8 mouse cellular contexts compared by ENCODE assay signal in genomic region chr2:160887859-160888258, GRCm38 (mm10). TPM values are rescaled to one million over a fixed set of nuclear protein-coding genes. Genes with fewer than 3 reads are reported as not detected.
DNase-seq lines count a peak whose midpoint lies in the region; ATAC-seq and TF ChIP-seq lines count a peak whose summit lies in the region.

No protein-coding gene starts in this region.

- TF ChIP-seq POLR2A in MEL (IDR thresholded peaks at IDR 0.05; ENCODE audit: control insufficient read depth in 1 of 2, insufficient read depth in 1 of 2, low read depth in 1 of 2, low read length in 2 of 2, poor library complexity in 1 of 2), result no peak
- no peak for TF ChIP-seq POLR2A in olfactory bulb, adult 2 months (IDR thresholded peaks at IDR 0.05; ENCODE audit: insufficient read depth, low read depth, low read length)

- DNase-seq in A20 (ENCODE audit: low read depth, low spot score), result peak; percentile 55
- DNase-seq in MEL (ENCODE audit: low read depth, low spot score), result no peak
- DNase-seq in left cerebral cortex, postnatal 10 days (ENCODE audit: extremely low spot score in 1 of 2, low spot score in 2 of 2), result no peak
- no peak for DNase-seq in left cerebral cortex, adult 18-20 months (ENCODE audit: low spot score in 2 of 2)

- no peaks in the 10 kb centered on the region for H3K9me3 ChIP-seq in MEL (replicated peaks; ENCODE audit: insufficient read depth, low read length)
- no peaks in the 10 kb centered on the region for H3K9me3 ChIP-seq in embryonic facial prominence, embryonic 15.5 days (replicated peaks)
- H3K9me3 ChIP-seq in intestine, embryonic 15.5 days, result no peaks in the 10 kb centered on the region
- H3K9me3 ChIP-seq in liver, embryonic 16.5 days (replicated peaks; ENCODE audit: control insufficient read depth, low read length), result no peaks in the 10 kb centered on the region

- intact Hi-C loops in left cerebral cortex, postnatal 10 days (cut with DNase I), result loop anchor here (5.0 to 10.0 kb wide), 2 partner anchors 123 to 286 kb away; no protein-coding TSS in a partner anchor

- TF ChIP-seq RAD21 in MEL (IDR thresholded peaks at IDR 0.05; ENCODE audit: low read depth, low read length), result no peak

- under 1% methylated on average over 26 of the region's 26 CpGs for WGBS in embryonic facial prominence, embryonic 15.5 days
- under 1% methylated on average over 26 of the region's 26 CpGs for WGBS in intestine, embryonic 15.5 days
- 2% methylated on average over 26 of the region's 26 CpGs for WGBS in liver, embryonic 16.5 days (ENCODE audit: insufficient replicate concordance)
- 2% methylated on average over 26 of the region's 26 CpGs for WGBS in olfactory bulb, adult 2 months

- H3K4me2 ChIP-seq in embryonic facial prominence, embryonic 15.5 days (replicated peaks), result peak overlapping the region; percentile 90
- H3K4me2 ChIP-seq in intestine, embryonic 15.5 days (replicated peaks), result peak overlapping the region; percentile 91
- peak overlapping the region; percentile 64 for H3K4me2 ChIP-seq in liver, embryonic 16.5 days (ENCODE audit: low read depth, low read length)

- TF ChIP-seq CTCF in MEL (IDR thresholded peaks at IDR 0.05 in 2 of 3, conservative IDR thresholded peaks at IDR 0.05 in 1 of 3; ENCODE audit: control insufficient read depth in 1 of 3, insufficient read depth in 1 of 3, low read depth in 2 of 3, low read length in 3 of 3, poor library complexity in 1 of 3, severe bottlenecking in 1 of 3), result no peak
- no peak for TF ChIP-seq CTCF in olfactory bulb, adult 2 months (IDR thresholded peaks at IDR 0.05; ENCODE audit: insufficient read depth, low read depth, low read length)

- no peaks in the 10 kb centered on the region; a peak in 1 of 4 replicates for H3K4me1 ChIP-seq in MEL (ENCODE audit: control insufficient read depth in 1 of 2, insufficient read depth in 2 of 2, low read length in 2 of 2)
- H3K4me1 ChIP-seq in embryonic facial prominence, embryonic 15.5 days, result peaks cover 8% of the 10 kb centered on the region
- peaks cover 6% of the 10 kb centered on the region; the same call in 1 of the 2 replicates for H3K4me1 ChIP-seq in intestine, embryonic 15.5 days (replicated peaks)
- peaks cover 6% of the 10 kb centered on the region for H3K4me1 ChIP-seq in liver, embryonic 16.5 days (ENCODE audit: control insufficient read depth, low read depth, low read length)
- peaks cover 5% of the 10 kb centered on the region for H3K4me1 ChIP-seq in olfactory bulb, adult 2 months (ENCODE audit: control insufficient read depth, insufficient read depth, low read length)

- H3K4me3 ChIP-seq in MEL (ENCODE audit: control insufficient read depth in 1 of 2, insufficient read depth in 1 of 2, low read depth in 2 of 2, low read length in 2 of 2), result peak overlapping the region; percentile 17 to 41; a peak in 3 of 4 replicates
- H3K4me3 ChIP-seq in embryonic facial prominence, embryonic 15.5 days (replicated peaks), result peak overlapping the region; percentile 47
- H3K4me3 ChIP-seq in intestine, embryonic 15.5 days (replicated peaks), result peak overlapping the region; percentile 47
- H3K4me3 ChIP-seq in liver, embryonic 16.5 days (ENCODE audit: low read depth, low read length), result peak overlapping the region; percentile 52
- H3K4me3 ChIP-seq in olfactory bulb, adult 2 months (ENCODE audit: insufficient read depth, low read depth, low read length), result peak overlapping the region; percentile 25

- TF ChIP-seq EP300 in MEL (IDR thresholded peaks at IDR 0.05; ENCODE audit: low read depth in 1 of 2, low read length in 2 of 2), result no peak

- H3K27ac ChIP-seq in MEL (ENCODE audit: control insufficient read depth, low read depth, low read length), result no peak overlapping the region
- no peak overlapping the region for H3K27ac ChIP-seq in embryonic facial prominence, embryonic 15.5 days (replicated peaks)
- H3K27ac ChIP-seq in intestine, embryonic 15.5 days, result peak overlapping the region; percentile 71
- H3K27ac ChIP-seq in liver, embryonic 16.5 days (ENCODE audit: low read length), result no peak overlapping the region
- no peak overlapping the region for H3K27ac ChIP-seq in olfactory bulb, adult 2 months (ENCODE audit: insufficient read depth, low read depth, low read length)

- H3K36me3 ChIP-seq in MEL (ENCODE audit: control insufficient read depth in 1 of 2, insufficient read depth in 2 of 2, low read length in 2 of 2), result no peaks in the 10 kb centered on the region
- H3K36me3 ChIP-seq in embryonic facial prominence, embryonic 15.5 days, result no peaks in the 10 kb centered on the region
- H3K36me3 ChIP-seq in intestine, embryonic 15.5 days, result no peaks in the 10 kb centered on the region
- no peaks in the 10 kb centered on the region for H3K36me3 ChIP-seq in liver, embryonic 16.5 days (ENCODE audit: control insufficient read depth, insufficient read depth)

- peak overlapping the region; percentile 1; the same call in 1 of the 2 replicates for H3K9ac ChIP-seq in MEL (ENCODE audit: control insufficient read depth, low read depth, low read length, poor library complexity, severe bottlenecking)
- H3K9ac ChIP-seq in embryonic facial prominence, embryonic 15.5 days, result peak overlapping the region; percentile 37
- peak overlapping the region; percentile 45 for H3K9ac ChIP-seq in intestine, embryonic 15.5 days
- H3K9ac ChIP-seq in liver, embryonic 16.5 days (ENCODE audit: low read depth, low read length), result peak overlapping the region; percentile 14; the same call in 1 of the 2 replicates

- ATAC-seq in embryonic facial prominence, embryonic 15.5 days (ENCODE audit: insufficient number of reproducible peaks, low FRiP score, low TSS enrichment, low read depth), result peak; percentile 72
- peak; percentile 96 for ATAC-seq in intestine, embryonic 15.5 days
- ATAC-seq in liver, embryonic 16.5 days (ENCODE audit: low read depth), result peak; percentile 83

- H3K79me2 ChIP-seq in MEL (ENCODE audit: control insufficient read depth, insufficient read depth, low read length, poor library complexity), result no peaks in the 10 kb centered on the region

- no peaks in the 10 kb centered on the region for H3K27me3 ChIP-seq in MEL (ENCODE audit: control insufficient read depth in 1 of 2, insufficient read depth in 2 of 2, low read length in 2 of 2)
- no peaks in the 10 kb centered on the region; the same call in 1 of the 2 replicates for H3K27me3 ChIP-seq in embryonic facial prominence, embryonic 15.5 days
- no peaks in the 10 kb centered on the region for H3K27me3 ChIP-seq in intestine, embryonic 15.5 days (replicated peaks)
- H3K27me3 ChIP-seq in liver, embryonic 16.5 days (ENCODE audit: control insufficient read depth, insufficient read depth, low read depth, low read length), result no peaks in the 10 kb centered on the region

TF ChIP-seq in MEL, 35 proteins besides CTCF, POLR2A, EP300 and RAD21 (continues in another document):
- TF ChIP-seq USF1 (IDR thresholded peaks at IDR 0.05; ENCODE audit: low read depth, low read length) (no peak), ZNF384 (IDR thresholded peaks at IDR 0.05; ENCODE audit: low read depth, low read length) (no peak), ZKSCAN1 (IDR thresholded peaks at IDR 0.05; ENCODE audit: low read depth, low read length) (no peak), USF2 (IDR thresholded peaks at IDR 0.05; ENCODE audit: borderline replicate concordance in 1 of 2, insufficient read depth in 1 of 2, low read depth in 1 of 2, low read length in 2 of 2) (no peak), SIN3A (IDR thresholded peaks at IDR 0.05; ENCODE audit: low read length) (no peak), POLR2AphosphoS5 (IDR thresholded peaks at IDR 0.05; ENCODE audit: borderline replicate concordance, low read depth, low read length) (no peak), TBP (IDR thresholded peaks at IDR 0.05; ENCODE audit: low read depth, low read length) (no peak), E2F4 (IDR thresholded peaks at IDR 0.05; ENCODE audit: borderline replicate concordance, low read depth, low read length) (no peak)

RNA-seq across cellular contexts. Expression of gene Lpin3, which starts 7.4 kb away (rescaled TPM):
- total RNA-seq in MEL (2012; rRNA removed), result 0.07 and 0.08 TPM in 2 replicates
- polyA plus RNA-seq in MEL (2012; ENCODE audit: insufficient read depth in 1 of 2, insufficient read length in 2 of 2, low read depth in 1 of 2, low replicate concordance in 2 of 2, missing spikeins in 1 of 2), result under 1 TPM in 1 of 2 experiments, not detected in 1; 0.17 TPM
- polyA plus RNA-seq in embryonic facial prominence, embryonic 15.5 days (2015; fragmentation: Nextera tagmentation; extraction: Ambion mirVana), result 4.7 and 5.1 TPM in 2 replicates
- 7.6 and 9.7 TPM in 2 replicates for polyA plus RNA-seq in intestine, embryonic 15.5 days (2015; fragmentation: Nextera tagmentation; extraction: Ambion mirVana)
- polyA plus RNA-seq in liver, embryonic 16.5 days (2015; fragmentation: Nextera tagmentation; extraction: Ambion mirVana), result 0.52 and 0.65 TPM in 2 replicates
- polyA plus RNA-seq in olfactory bulb, adult 2 months (2012; ENCODE audit: insufficient read depth, insufficient read length, low replicate concordance, missing spikeins), result not detected in 2 replicates
- under 1 TPM; 0.34 to 0.36 TPM for total RNA-seq in left cerebral cortex, postnatal 10 days (2021)
- under 1 TPM; 0.53 to 0.87 TPM for total RNA-seq in left cerebral cortex, adult 18-20 months (2021)

RNA-seq across cellular contexts. Expression of gene Zhx3, which starts 15.1 kb away (rescaled TPM):
- 4.4 and 5.3 TPM in 2 replicates for total RNA-seq in MEL (2012; rRNA removed)
- 1 to 10 TPM in 1 of 2 experiments, not detected in 1; 4.8 TPM for polyA plus RNA-seq in MEL (2012; ENCODE audit: insufficient read depth in 1 of 2, insufficient read length in 2 of 2, low read depth in 1 of 2, low replicate concordance in 2 of 2, missing spikeins in 1 of 2)
- 13.2 and 14.3 TPM in 2 replicates for polyA plus RNA-seq in embryonic facial prominence, embryonic 15.5 days (2015; fragmentation: Nextera tagmentation; extraction: Ambion mirVana)
- polyA plus RNA-seq in intestine, embryonic 15.5 days (2015; fragmentation: Nextera tagmentation; extraction: Ambion mirVana), result 7.8 and 8.0 TPM in 2 replicates
- polyA plus RNA-seq in liver, embryonic 16.5 days (2015; fragmentation: Nextera tagmentation; extraction: Ambion mirVana), result 2.5 and 3.2 TPM in 2 replicates
- not detected in 2 replicates for polyA plus RNA-seq in olfactory bulb, adult 2 months (2012; ENCODE audit: insufficient read depth, insufficient read length, low replicate concordance, missing spikeins)
- 10 to 100 TPM; 66.7 to 78.4 TPM for total RNA-seq in left cerebral cortex, postnatal 10 days (2021)
- total RNA-seq in left cerebral cortex, adult 18-20 months (2021), result 10 to 100 TPM; 64.4 to 70.2 TPM

RNA-seq across cellular contexts. Expression of gene Emilin3, which starts 24.3 kb away (rescaled TPM):
- not detected in 2 replicates for total RNA-seq in MEL (2012; rRNA removed)
- polyA plus RNA-seq in MEL (2012; ENCODE audit: insufficient read depth in 1 of 2, insufficient read length in 2 of 2, low read depth in 1 of 2, low replicate concordance in 2 of 2, missing spikeins in 1 of 2), result not detected
- 51.3 and 51.9 TPM in 2 replicates for polyA plus RNA-seq in embryonic facial prominence, embryonic 15.5 days (2015; fragmentation: Nextera tagmentation; extraction: Ambion mirVana)
- 29.5 and 33.0 TPM in 2 replicates for polyA plus RNA-seq in intestine, embryonic 15.5 days (2015; fragmentation: Nextera tagmentation; extraction: Ambion mirVana)
- 0.20 and 0.32 TPM in 2 replicates for polyA plus RNA-seq in liver, embryonic 16.5 days (2015; fragmentation: Nextera tagmentation; extraction: Ambion mirVana)
- polyA plus RNA-seq in olfactory bulb, adult 2 months (2012; ENCODE audit: insufficient read depth, insufficient read length, low replicate concordance, missing spikeins), result not detected in 2 replicates
- under 1 TPM; 0.47 to 0.66 TPM for total RNA-seq in left cerebral cortex, postnatal 10 days (2021)
- under 1 TPM in 1 of 2 experiments, not detected in 1; 0.26 TPM for total RNA-seq in left cerebral cortex, adult 18-20 months (2021)

Comparison
In these comparisons a context has a peak if more than half of its experiments do, and no peak if none do; other contexts are left out.
1. RNA of gene Emilin3, which starts 24.3 kb away (polyA plus RNA-seq): 51.3 to 51.9 TPM in embryonic facial prominence, embryonic 15.5 days and 29.5 to 33.0 TPM in intestine, embryonic 15.5 days; 0.20 to 0.32 TPM in liver, embryonic 16.5 days, not detected in MEL and not detected in olfactory bulb, adult 2 months; every median in the first group is over 10 times any median in the second.
2. Peak in every context shown above with its lines, with median percentiles within 50 percentile points of each other: H3K4me3 ChIP-seq, H3K9ac ChIP-seq, ATAC-seq and H3K4me2 ChIP-seq.